Mouse (Mus musculus): ENCODE data around the gene Napepld.
"Not testable (repeated sequence)": the region's sequence is repeated elsewhere in the genome, so short reads cannot be mapped to it uniquely, and the experiment has no call there.

Gene Napepld

GRCm38 (mm10) chr5:21706546-21706945, 5.3 kb upstream of the Napepld start:
- in situ Hi-C loops (cut with MboI, MseI): no loop called here

- in situ Hi-C loops (cut with MboI, MseI): no loop called here
Measured at GRCm38 (mm10) chr5:21703708-21704107, 2.5 kb upstream of the Napepld start.

GRCm38 (mm10) chr5:21702873-21703475, 1.8 kb upstream of the Napepld start:
- in situ Hi-C loops (cut with MboI, MseI): no loop called here

- in situ Hi-C loops (cut with MboI, MseI): no loop called here
Measured at GRCm38 (mm10) chr5:21702009-21702364, 791 bp upstream of the Napepld start.

GRCm38 (mm10) chr5:21700934-21701333, 262 bp downstream of the Napepld start:
- in situ Hi-C loops (cut with MboI, MseI): no loop called here

- in situ Hi-C loops (cut with MboI, MseI): no loop called here
Measured at GRCm38 (mm10) chr5:21700272-21700821, 849 bp downstream of the Napepld start.

GRCm38 (mm10) chr5:21699555-21699954, 1.6 kb downstream of the Napepld start:
- in situ Hi-C loops (cut with MboI, MseI): not testable (repeated sequence)

- in situ Hi-C loops (cut with MboI, MseI): no loop called here
Measured at GRCm38 (mm10) chr5:21694854-21695490, 6.2 kb downstream of the Napepld start.

GRCm38 (mm10) chr5:21693372-21693870, 7.8 kb downstream of the Napepld start:
- in situ Hi-C loops (cut with MboI, MseI): no loop called here

GRCm38 (mm10) chr5:21692230-21692629, 9.0 kb downstream of the Napepld start:
- in situ Hi-C loops (cut with MboI, MseI): no loop called here

- in situ Hi-C loops (cut with MboI, MseI): no loop called here
Measured at GRCm38 (mm10) chr5:21687042-21687441, 14.2 kb downstream of the Napepld start.

GRCm38 (mm10) chr5:21685001-21685400, 16.2 kb downstream of the Napepld start:
- in situ Hi-C loops (cut with MboI, MseI): no loop called here

- in situ Hi-C loops (cut with MboI, MseI): no loop called here
Measured at GRCm38 (mm10) chr5:21683811-21684210, 17.4 kb downstream of the Napepld start.

- in situ Hi-C loops (cut with MboI, MseI): no loop called here
Measured at GRCm38 (mm10) chr5:21680940-21681339, 20.3 kb downstream of the Napepld start.

- in situ Hi-C loops (cut with MboI, MseI): no loop called here
Measured at GRCm38 (mm10) chr5:21680029-21680428, 21.2 kb downstream of the Napepld start.

- in situ Hi-C loops (cut with MboI, MseI): no loop called here
Measured at GRCm38 (mm10) chr5:21678363-21678762, 22.8 kb downstream of the Napepld start.

GRCm38 (mm10) chr5:21677939-21678338, 23.3 kb downstream of the Napepld start:
- in situ Hi-C loops (cut with MboI, MseI): no loop called here

- in situ Hi-C loops (cut with MboI, MseI): no loop called here
Measured at GRCm38 (mm10) chr5:21675494-21675893, 25.7 kb downstream of the Napepld start.

- in situ Hi-C loops (cut with MboI, MseI): no loop called here
Measured at GRCm38 (mm10) chr5:21675019-21675418, 26.2 kb downstream of the Napepld start.

- in situ Hi-C loops (cut with MboI, MseI): no loop called here
Measured at GRCm38 (mm10) chr5:21673742-21674141, 27.5 kb downstream of the Napepld start.

GRCm38 (mm10) chr5:21672812-21673635, 28.2 kb downstream of the Napepld start:
- in situ Hi-C loops (cut with MboI, MseI): no loop called here

- in situ Hi-C loops (cut with MboI, MseI): no loop called here
Measured at GRCm38 (mm10) chr5:21669307-21669706, 31.9 kb downstream of the Napepld start.

All from T-helper 2 cell (primary cell).